Mouse (Mus musculus) v-Abl transformed pro-B cells (cell line): ENCODE data around the gene Nrxn3.

ENCODE experiments used
- in situ Hi-C, 2 experiments: fragments of 400-800 bp; cut with MboI; formaldehyde crosslinking; loops; one replicate each; pipeline ENCODE4 v1.15.1; 2025; ENCODE audit not compliant: unreplicated experiment in 2 of 2

Nrxn3 gene

DNA sequence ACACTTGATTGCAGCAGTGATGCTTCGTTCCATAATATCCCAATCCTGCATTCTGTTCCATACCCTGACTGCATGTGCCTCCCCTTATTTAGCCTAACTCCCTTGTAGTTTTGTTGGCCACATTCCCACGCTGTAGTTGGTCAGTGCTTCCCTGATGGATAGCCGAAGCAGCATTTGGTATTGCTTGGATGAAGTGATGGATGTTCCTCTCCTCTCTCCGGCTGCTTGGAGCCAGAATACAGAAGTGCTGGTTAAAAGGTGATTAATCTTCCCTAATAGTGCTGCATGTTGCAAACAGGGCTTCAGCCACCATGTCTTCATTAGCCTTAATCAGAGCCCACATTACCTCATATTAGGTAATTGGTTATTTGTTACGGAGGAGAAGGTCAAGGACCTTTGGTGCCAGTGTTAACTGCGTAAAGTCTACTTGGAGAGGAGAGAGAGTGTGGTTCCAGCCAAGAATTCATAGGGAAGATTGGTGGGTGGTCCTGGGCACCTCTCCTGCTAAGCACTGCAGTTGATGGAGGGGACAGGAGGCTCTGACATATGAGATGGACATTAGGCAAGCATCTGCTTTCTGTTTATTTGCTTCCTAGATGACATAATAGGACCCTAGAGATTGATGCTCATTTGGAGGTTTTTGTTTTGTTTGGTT, 846.2 kb downstream of the Nrxn3 start:
- in situ Hi-C loops = no loop called here

GRCm38 (mm10) chr12:89592459-89592858, 869.8 kb downstream of the Nrxn3 start:
- in situ Hi-C loops = no loop called here

- in situ Hi-C loops = no loop called here
These were observed 891.0 kb downstream of the Nrxn3 start for GRCm38 (mm10) chr12:89613670-89614069.

GRCm38 (mm10) chr12:89625746-89626145, 903.1 kb downstream of the Nrxn3 start:
- in situ Hi-C loops = no loop called here

- in situ Hi-C loops = no loop called here
These were observed 917.4 kb downstream of the Nrxn3 start for GRCm38 (mm10) chr12:89640046-89640445.

- in situ Hi-C loops = no loop called here
These were observed 918.8 kb downstream of the Nrxn3 start for GRCm38 (mm10) chr12:89641460-89641859.

DNA sequence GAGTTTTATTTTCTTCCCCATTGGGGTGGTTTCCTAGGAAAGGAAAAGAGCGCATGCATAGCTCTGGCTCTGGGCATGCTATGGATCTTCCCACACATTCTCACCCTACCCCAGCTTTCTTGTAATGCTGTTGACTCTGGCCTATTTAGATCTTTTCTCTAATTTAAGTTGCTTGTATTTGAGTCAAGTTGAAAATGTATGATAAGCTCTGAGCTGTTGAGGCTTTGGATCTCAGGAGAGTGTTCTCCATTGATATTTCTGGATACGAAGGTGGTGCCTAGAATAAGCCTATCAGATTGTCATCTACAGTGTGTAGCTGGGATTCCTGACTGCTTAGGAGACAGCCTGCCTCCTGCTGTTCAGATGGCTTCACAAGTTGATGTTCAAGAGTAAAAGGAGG, 930.5 kb downstream of the Nrxn3 start:
- in situ Hi-C loops = no loop called here

- in situ Hi-C loops = no loop called here
These were observed 938.5 kb downstream of the Nrxn3 start for GRCm38 (mm10) chr12:89661219-89661618.

DNA sequence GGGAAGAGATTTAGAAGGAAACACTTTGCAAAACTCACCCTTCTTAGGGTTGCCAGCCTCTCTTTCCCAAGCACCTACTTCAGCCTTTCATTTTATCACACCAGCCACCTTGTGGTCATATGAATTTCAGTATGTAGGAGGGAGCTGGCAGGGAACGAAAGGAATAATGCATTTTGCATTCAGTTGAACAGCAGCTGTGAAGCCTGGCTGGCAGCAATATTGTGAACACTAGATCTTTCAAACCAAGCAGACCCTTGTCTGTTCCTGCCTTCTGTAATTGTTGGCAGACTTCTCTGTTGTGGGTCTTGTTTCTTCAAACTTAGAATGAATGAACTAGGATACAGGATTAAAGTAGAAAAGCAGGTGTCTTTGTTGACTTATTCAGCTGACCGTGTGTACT, 946.2 kb downstream of the Nrxn3 start:
- in situ Hi-C loops = no loop called here

DNA sequence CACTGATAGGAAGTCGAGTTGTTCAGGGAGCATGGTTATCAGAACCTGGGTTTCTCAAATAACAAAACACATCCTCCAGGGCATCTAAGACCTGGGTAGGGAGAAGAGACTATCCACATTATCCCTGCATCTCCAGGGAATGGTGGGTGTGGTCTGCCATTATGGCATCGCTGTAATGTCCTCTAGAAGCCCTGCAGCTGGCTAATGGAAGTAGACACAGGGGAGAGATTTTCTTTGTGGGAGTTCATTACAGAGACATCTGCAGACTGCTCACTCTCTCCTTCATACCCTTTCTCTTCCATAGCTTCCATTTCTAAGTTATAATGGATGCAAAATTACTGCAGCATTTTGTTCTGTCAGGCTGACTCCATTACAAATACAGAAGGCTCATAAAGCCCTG, 950.1 kb downstream of the Nrxn3 start:
- in situ Hi-C loops = no loop called here

DNA sequence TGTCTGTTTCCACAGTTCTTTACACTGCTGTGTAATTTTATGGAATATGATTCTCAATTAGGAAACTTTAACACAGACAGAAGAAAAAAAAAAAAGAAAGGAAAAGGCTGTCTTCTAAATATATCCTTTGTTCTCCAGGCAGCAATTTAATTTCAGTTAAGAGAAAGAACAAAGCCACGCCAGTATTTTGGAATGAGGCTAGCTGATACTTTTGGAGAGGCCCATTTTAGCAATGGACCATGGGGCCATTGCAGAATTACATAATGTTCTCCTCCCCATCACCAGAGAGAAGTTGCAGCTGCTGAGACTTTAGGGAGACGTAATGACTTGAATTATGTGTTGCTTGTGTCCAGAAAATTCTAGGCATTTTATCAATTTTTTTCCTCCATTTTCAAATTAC, 963.0 kb downstream of the Nrxn3 start:
- in situ Hi-C loops = no loop called here

DNA sequence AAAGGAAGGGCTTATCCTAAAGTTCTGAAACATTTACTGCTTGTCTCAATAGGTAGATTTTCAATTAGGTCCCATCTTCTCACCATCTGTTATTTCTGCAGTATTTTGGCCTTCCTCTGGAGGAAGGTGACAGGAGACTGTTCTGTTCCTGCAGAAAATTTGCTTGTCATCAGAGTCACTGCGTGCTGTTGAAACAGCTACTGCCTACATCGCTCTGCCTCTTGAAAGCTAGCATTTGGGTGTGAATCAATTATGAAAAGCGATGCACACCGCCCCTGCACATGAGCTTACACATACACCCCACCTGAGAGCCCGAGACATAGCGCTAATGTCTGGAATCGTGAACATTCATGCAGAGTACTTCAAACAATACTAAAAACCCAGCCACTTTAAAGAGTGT, 966.4 kb downstream of the Nrxn3 start:
- in situ Hi-C loops = no loop called here

DNA sequence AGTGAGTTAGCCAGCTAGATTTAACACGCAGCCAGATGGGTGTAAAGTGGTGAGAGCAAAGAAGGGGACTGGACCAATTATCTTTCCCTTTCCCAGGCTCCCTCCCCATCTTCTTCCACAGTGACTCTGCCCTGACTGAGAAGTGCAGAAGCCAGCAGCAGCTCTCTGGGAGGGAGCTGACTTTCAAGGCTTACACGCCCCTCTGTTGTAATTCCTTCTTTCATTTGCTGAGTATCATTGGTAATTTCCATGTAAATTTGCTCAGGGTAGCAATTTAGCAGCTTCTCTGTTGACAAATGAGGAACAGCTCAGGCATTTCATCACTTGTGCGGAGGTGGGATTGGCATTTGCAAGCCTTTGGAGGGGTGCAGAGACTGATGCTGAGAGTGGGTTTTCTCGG, 976.8 kb downstream of the Nrxn3 start:
- in situ Hi-C loops = no loop called here

GRCm38 (mm10) chr12:89700937-89701458, 978.3 kb downstream of the Nrxn3 start:
- in situ Hi-C loops = loop anchor here (25.0 kb wide), 2 partner anchors 1036 to 1611 kb away; partner anchors contain the start of gene Dio2 (in 2 of the 2)

- in situ Hi-C loops = loop anchor here (25.0 kb wide), 2 partner anchors 1034 to 1609 kb away; partner anchors contain the start of gene Dio2 (in 2 of the 2)
These were observed 980.3 kb downstream of the Nrxn3 start for GRCm38 (mm10) chr12:89702931-89703330.

DNA sequence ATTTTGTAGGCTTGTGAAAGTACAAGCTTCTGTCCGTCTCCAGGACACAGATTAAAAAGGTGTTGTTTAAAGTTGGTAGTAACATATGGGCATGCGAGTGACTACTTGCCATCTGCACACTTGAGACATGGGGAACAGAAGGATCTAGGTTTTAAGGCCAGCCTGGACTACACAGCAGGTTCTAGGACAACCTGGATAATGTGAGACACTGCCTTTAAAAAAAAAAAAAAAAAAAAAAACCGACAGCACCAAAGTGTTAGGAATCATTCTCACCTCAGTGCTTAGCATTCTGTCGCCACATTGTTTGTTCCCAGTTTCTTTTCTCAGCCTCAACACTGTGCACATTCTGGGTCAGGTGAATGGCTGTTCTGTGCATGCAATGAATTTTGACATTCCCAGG, 985.2 kb downstream of the Nrxn3 start:
- in situ Hi-C loops = loop anchor here (25.0 kb wide), 2 partner anchors 1029 to 1604 kb away; partner anchors contain the start of gene Dio2 (in 2 of the 2)

DNA sequence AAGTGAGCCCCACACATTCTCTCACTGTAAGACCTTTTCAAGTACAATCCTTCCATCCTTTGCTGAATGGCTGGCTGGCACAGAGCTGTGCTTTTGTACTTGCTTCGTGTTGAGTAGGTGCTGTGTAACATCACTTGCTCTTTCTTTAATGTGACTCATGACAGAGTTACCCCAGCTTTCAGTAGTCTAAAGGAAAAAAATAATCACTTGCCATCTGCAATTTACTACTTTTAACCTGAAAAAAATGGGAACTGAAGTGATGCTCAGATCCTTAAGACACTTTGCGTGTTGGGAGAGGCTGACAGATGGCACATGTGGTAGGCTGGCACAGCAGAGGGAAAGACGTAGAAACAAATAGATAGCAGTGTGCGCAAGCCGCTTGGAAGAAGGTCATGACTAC, 987.8 kb downstream of the Nrxn3 start:
- in situ Hi-C loops = loop anchor here (25.0 kb wide), 2 partner anchors 1027 to 1602 kb away; partner anchors contain the start of gene Dio2 (in 2 of the 2)

DNA sequence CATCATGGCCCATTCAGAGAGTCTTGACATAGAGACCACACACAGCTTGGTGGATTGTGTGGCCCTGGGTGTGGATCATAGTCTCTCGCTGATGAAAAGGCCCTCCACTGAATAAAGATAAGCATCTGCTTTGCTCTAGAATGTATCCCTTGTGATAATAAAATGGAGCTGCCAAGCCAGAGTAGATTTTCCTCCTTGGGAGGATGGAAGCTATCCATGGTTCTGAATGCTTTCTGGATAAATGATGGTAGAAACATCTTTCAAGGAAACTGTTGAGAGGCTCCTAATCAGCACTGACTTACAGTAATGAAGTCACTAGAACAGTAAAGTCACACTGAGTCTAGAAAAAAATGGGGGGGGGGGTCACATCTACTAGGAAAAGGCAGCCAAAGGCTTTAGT, 989.1 kb downstream of the Nrxn3 start:
- in situ Hi-C loops = loop anchor here (25.0 kb wide), 2 partner anchors 1026 to 1601 kb away; partner anchors contain the start of gene Dio2 (in 2 of the 2)

DNA sequence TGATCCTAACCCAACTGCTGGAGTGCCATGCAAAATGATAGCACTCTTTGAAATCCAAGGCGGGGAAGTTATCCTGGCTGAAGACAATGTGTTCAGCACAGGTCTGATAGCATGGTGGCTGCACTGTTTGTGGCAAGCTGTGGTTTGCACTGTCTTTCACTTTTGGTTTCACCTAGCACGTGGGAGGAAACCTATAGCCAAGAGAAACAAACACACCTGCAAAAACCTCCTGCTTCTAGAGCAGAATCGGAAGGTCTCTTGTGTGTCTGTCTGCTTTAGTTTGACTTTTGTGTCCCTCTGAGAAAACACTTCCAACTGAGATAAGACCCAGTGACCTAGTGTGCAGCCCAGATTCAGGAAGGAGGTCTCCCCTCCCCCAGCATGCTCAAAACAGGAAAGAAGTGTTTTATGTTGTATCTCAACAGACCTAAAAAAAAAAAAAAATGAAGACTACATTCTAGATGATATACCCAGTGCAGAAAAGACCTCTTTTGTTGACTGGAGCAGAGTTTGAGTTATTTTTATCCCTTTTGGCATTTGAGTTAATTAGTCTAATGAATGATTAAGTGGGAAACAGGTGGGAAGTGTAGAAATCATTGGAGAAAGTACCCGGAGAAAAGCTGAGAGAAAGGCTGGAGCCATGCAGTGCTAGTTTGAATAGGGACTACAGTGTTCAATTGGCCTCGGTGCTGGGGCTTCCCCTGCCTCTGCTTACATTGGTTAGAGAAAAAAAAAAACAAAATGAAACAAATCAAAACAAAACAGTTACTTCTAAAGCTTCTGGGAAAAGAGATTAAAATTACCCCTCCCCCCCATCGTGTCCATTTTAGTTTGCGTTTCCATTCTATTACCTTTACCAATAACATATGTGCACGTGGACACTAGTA, 996.8 kb downstream of the Nrxn3 start:
- in situ Hi-C loops = loop anchor here (5.0 to 25.0 kb wide), 3 partner anchors 82 to 1593 kb away; partner anchors contain the start of gene Dio2 (in 2 of the 2)

- in situ Hi-C loops = loop anchor here (25.0 kb wide), 2 partner anchors 1016 to 1591 kb away; partner anchors contain the start of gene Dio2 (in 2 of the 2)
These were observed 998.3 kb downstream of the Nrxn3 start for GRCm38 (mm10) chr12:89720945-89721344.

- in situ Hi-C loops = loop anchor here (25.0 kb wide), 2 partner anchors 1015 to 1590 kb away; partner anchors contain the start of gene Dio2 (in 2 of the 2)
These were observed 999.8 kb downstream of the Nrxn3 start for GRCm38 (mm10) chr12:89722462-89722861.
